Mouse (Mus musculus) lung, adult 2 months (tissue): ENCODE results near the gene Btbd2. TPM values are rescaled to one million over a fixed set of nuclear protein-coding genes. Genes with fewer than 3 reads are reported as not detected.
A peak's percentile ranks its signal among the peaks of the same experiment; 100 is the strongest.

ENCODE experiments used
- DNase-seq: peaks from one replicate; pipeline ENCODE4 v3.0.0; 2022
- H3K4me1 ChIP-seq: fragments of 200-500 bp; 2 replicates; pipeline ENCODE4 v1.6.1; 2011; ENCODE audit warnings: low read length; ENCODE audit not compliant: control insufficient read depth, insufficient read depth
- H3K4me3 ChIP-seq: fragments of 200-500 bp; replicated peaks from 2 replicates; pipeline ENCODE3; 2011; ENCODE audit warnings: low read depth, mild to moderate bottlenecking, control low read depth, low read length; ENCODE audit errors: extremely low read depth
- CTCF ChIP-seq: fragments of 200-500 bp; IDR thresholded peaks from 2 replicates; pipeline ENCODE4 v1.5.1; 2011; ENCODE audit warnings: mild to moderate bottlenecking, low read length, control low read depth; ENCODE audit not compliant: insufficient read depth
- POLR2A ChIP-seq: fragments of 200-500 bp; IDR thresholded peaks from 2 replicates; pipeline ENCODE4 v1.6.1; 2011; ENCODE audit warnings: low read depth, mild to moderate bottlenecking, control low read depth, low read length, borderline replicate concordance; ENCODE audit errors: extremely low read depth
- WGBS: fragments of 180-500 bp; shearing (Covaris S2); methylation state at CpG from one replicate; pipeline ENCODE4 v1.1.7; 2018; 5-methylcytosine and 5-hydroxymethylcytosine counted together
- polyA plus RNA-seq: library from polyadenylated mRNA; depleted of rRNA; stranded (reverse); fragments of >200 nt; gene quantifications from 2 replicates; pipeline ENCODE4 v1.2.3, GENCODE M21; 2012

Gene Btbd2
- polyA plus RNA-seq, 1 experiment: 87.0 TPM

GRCm38 (mm10) chr10:80665016-80665380 is 8.1 kb upstream of the Btbd2 start:
- no peak; the same call in 1 of the 2 replicates for TF ChIP-seq POLR2A
- TF ChIP-seq CTCF: no peak
- peaks cover 53% of the 10 kb centered on the region for H3K4me1 ChIP-seq
- H3K4me3 ChIP-seq: peak overlapping the region; percentile 31
- peak; percentile 66 for DNase-seq
- 5% methylated on average over 10 of the region's 10 CpGs for WGBS

GRCm38 (mm10) chr10:80664197-80665015 is 7.5 kb upstream of the Btbd2 start:
- DNase-seq: peak; percentile 91
- H3K4me3 ChIP-seq: peak overlapping the region; percentile 31
- TF ChIP-seq POLR2A (peak; percentile 33; the same call in 1 of the 2 replicates), CTCF (no peak)
- 4% methylated on average over 16 of the region's 16 CpGs for WGBS
- H3K4me1 ChIP-seq: peaks cover 47% of the 10 kb centered on the region

GRCm38 (mm10) chr10:80663485-80664196 is 6.8 kb upstream of the Btbd2 start:
- H3K4me1 ChIP-seq: peaks cover 42% of the 10 kb centered on the region
- TF ChIP-seq CTCF (no peak), POLR2A (no peak)
- peak; percentile 27 for DNase-seq
- WGBS: 26% methylated on average over 5 of the region's 5 CpGs
- H3K4me3 ChIP-seq: no peak overlapping the region

- Histone ChIP-seq H3K4me1 (peaks cover 32% of the 10 kb centered on the region), H3K4me3 (no peak overlapping the region)
- peak; percentile 67 for DNase-seq
- 23% methylated on average over 5 of the region's 5 CpGs for WGBS
- TF ChIP-seq CTCF (peak; percentile 80), POLR2A (no peak)
Measured at GRCm38 (mm10) chr10:80661149-80661548, 4.3 kb upstream of the Btbd2 start.

GRCm38 (mm10) chr10:80659213-80659612 is 2.3 kb upstream of the Btbd2 start:
- H3K4me1 ChIP-seq: peaks cover 22% of the 10 kb centered on the region
- TF ChIP-seq POLR2A (no peak), CTCF (peak; percentile 73)
- 6% methylated on average over 10 of the region's 10 CpGs for WGBS
- DNase-seq: peak; percentile 77
- no peak overlapping the region for H3K4me3 ChIP-seq

- 50% methylated on average over 4 of the region's 4 CpGs for WGBS
- TF ChIP-seq POLR2A: no peak
- TF ChIP-seq CTCF: no peak
- Histone ChIP-seq H3K4me3 (no peak overlapping the region), H3K4me1 (peaks cover 18% of the 10 kb centered on the region)
- no peak for DNase-seq
Measured at GRCm38 (mm10) chr10:80658841-80659202, 2.0 kb upstream of the Btbd2 start.

- TF ChIP-seq POLR2A: no peak
- no peak for TF ChIP-seq CTCF
- DNase-seq: no peak
- Histone ChIP-seq H3K4me3 (no peak overlapping the region), H3K4me1 (peaks cover 14% of the 10 kb centered on the region)
- 73% methylated on average over 14 of the region's 14 CpGs for WGBS
Measured at GRCm38 (mm10) chr10:80658194-80658840, 1.4 kb upstream of the Btbd2 start.

- Histone ChIP-seq H3K4me1 (peaks cover 11% of the 10 kb centered on the region), H3K4me3 (peak overlapping the region; percentile 95)
- under 1% methylated on average over 65 of the region's 72 CpGs for WGBS
- TF ChIP-seq CTCF: no peak
- TF ChIP-seq POLR2A: no peak; the same call in 1 of the 2 replicates
- peak; percentile 92 for DNase-seq
Measured at GRCm38 (mm10) chr10:80656130-80656862, 575 bp downstream of the Btbd2 start.

GRCm38 (mm10) chr10:80655406-80656129 is 1.3 kb downstream of the Btbd2 start:
- Histone ChIP-seq H3K4me1 (peaks cover 10% of the 10 kb centered on the region; the same call in 1 of the 2 replicates), H3K4me3 (peak overlapping the region; percentile 95)
- TF ChIP-seq POLR2A: no peak
- no peak for TF ChIP-seq CTCF
- 2% methylated on average over 12 of the region's 12 CpGs for WGBS
- DNase-seq: no peak
